Mouse (Mus musculus): ENCODE measurements around the gene Fam50a.

Fam50a gene

DNA sequence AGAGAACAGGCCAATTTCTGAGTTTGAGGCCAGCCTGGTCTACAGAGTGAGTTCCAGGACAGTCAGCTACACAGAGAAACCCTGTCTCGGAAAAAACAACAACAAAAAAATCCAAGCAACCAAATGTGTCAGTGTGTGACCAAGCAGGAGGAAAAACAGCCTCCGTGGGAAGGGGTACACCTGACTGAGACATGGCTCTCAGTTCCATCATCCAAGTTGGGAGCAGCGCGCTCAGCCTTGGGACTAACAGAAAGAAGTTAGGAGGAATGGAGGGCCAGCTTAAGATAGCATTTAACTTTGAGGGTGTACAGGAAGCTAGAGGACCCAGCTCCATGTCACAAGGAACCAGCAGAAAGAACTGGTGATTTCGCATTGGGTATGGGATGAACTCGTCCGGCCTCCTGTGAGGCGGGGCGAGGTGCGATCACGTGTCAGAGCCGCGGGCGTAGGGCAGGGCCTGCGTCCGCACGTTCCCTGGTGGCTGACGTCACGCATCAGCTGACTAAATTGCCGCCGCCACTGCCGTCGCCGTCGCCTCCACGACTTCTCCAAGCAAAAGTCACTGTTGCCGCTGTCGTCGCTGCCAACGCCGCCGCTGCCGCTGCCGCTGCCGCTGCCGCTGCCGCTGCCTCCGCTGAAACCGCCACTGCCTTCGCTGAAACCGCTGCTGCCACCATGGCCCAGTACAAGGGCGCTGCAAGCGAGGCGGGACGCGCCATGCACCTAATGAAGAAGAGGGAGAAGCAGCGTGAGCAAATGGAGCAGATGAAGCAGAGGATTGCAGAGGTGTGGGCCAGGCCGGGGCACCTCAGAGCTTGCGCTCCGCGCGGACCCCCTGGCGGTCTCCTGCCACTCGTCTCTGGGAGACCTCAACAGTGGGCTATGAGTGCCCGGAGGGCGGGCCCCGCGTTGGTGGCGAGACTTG is at the start of gene Fam50a:
TSS of gene Fam50a (plus strand) at position 494 of the 925 bp plus-strand sequence.
- CTCF ChIA-PET, result no interaction called here

DNA sequence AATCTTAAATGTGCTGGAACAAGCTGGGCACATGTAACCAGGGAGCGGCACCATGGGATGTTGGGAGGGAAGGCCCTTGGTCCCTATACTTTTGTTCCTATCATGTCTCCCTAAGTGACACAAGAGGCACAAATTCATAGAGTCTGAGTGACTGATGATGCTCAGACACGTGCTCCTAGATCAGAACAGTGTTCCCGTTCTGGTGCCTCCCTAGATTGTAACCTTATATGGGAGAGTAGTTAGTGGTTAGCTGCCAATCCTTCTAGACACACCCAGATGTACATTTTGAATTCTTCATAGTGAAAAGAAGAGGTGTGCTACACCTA is 43.1 kb upstream of the Fam50a start:
- CTCF ChIA-PET, result no interaction called here

DNA sequence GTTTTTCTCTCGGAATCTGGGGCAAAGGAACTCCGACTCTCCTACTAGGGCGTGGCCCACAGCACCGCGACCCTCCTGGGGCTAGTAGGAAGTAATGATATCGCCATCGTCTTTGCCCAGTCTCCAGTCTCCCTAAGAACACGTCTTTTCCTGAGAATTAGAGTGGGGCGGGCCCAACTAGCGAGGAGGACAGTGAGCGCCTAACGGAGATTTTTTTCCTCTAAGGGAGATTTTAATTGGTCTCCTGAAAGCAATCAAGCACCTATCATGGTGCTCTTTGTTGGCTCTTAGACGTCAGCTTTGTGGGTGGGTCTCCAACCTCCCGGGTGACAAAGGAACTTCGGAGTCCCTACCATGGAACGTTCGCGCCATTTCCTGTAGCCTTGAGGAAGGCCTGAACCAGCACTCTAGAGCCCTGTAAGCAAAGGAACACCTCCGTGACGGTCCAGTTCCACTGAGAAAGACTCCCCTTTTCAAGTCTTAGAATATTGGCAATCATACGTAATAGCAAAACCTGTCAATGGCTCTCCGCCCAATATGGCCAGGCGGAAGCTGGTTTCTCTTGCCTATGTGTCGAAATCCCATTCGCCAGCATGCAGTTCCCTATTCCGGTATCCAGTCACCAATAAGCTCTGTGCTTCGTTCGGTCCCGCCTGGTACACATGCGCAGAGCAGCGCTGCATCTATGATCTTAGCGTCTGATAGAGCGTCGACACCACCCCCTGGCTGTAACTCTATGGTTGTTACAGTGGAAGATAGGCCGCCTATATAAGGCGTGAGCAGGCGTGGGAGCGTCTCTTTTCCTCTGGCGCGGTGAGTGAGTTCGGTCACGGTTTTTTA is 42.6 kb upstream of the Fam50a start, which contains the start of gene Rpl10:
TSS of gene Rpl10 (plus strand) at position 751 of the 840 bp plus-strand sequence.
- CTCF ChIA-PET, result interaction anchor here (1.1 to 1.3 kb wide), 2 partner anchors 11 to 25 kb away, joined by 3 to 4 read pairs; no protein-coding TSS in a partner anchor

DNA sequence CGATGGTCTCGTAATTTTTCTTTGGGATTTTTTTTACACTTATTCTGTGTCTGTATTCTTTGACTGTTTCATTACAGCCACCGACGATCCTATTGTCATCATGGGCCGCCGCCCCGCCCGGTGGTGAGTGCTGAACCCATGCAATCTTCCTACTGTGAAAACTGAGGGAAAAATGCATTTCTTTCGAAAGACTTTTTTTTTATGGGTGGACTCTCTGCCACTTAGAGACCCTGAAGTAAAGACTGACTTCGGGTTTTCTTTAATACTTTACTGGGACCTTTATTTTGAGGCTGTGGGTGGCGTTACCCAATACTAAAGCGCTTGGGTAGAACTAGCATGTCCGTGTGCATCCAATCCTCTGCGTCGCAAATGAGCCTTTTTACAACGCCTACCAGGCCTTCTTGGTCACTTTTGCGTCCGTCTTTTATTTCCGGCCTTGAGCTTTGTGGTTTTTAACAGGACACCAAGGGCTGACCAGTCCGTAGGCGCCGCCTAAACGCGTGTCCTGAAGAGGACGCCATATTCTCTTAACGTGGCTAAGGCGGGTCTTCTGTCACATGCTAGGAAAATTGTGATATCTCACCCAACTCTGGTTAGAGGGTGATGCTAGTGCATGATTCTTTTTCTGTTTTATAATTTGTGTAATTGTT is 41.8 kb upstream of the Fam50a start:
- CTCF ChIA-PET, result interaction anchor here (0.6 to 1.3 kb wide), 4 partner anchors 10 to 158 kb away, joined by 3 to 4 read pairs (median 3); partner anchors contain the start of gene G6pdx

DNA sequence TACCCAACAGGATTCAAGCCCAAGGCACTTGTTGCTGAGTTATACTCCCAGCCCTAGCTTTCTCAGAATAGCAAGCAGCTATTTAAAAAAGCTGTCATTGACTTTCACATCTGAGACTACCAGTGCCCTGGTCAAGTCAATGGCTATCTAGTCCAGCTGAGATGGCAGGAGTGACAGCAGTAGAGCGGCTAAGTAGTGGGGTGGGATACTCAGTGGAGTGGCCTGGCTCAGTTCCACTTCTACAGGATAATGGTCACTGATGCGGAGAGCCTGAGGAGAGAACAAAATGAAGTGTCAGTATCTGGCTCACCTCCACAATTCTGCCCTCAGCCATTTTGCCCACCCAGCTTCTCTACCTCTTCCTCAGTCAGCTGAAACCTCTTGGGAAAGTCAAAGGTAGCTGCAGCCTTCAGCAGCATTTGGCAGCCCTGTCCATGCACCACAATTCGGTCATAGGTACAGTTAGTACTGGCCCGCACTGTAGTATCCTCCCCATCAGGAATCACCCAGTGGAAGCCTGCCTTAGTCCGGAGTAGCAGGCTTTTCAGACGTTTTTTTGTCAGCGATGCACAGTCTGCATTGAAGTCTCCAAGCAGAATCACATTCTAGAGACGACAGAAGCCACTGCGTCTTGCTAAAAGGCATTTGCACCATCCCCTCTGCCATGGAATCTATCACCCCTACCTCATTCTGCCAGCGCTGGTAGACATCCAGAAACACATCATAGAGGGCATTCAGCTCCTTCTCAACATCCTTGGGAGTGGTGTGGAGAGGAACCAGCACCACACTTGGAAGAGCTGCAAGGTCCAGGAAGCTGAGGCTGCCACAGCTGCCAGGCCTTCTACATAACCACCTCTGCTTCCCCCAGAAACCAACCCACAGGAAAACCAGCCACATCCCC is 39.2 kb upstream of the Fam50a start:
- CTCF ChIA-PET, result interaction anchor here (0.6 kb wide), 1 partner anchor 929 kb away, joined by 3 read pairs; no protein-coding TSS in a partner anchor

DNA sequence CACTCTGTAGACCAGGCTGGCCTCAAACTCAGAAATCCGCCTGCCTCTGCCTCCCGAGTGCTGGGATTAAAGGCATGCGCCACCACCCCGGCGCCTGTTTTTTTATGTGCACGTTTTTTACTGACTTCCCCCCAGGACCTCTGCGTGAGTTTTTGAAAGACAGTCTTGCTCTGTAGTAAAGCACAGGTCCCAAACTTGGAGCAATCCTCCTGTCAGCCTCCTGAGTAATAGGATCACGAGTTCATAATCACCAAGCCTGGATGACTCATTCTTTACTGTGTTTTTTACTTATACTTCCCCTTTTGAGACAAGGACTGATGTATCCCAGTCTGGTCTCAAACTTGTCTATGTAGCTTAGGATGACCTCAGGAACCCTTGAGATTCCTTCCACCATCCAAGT is 34.9 kb upstream of the Fam50a start:
- CTCF ChIA-PET, result no interaction called here

DNA sequence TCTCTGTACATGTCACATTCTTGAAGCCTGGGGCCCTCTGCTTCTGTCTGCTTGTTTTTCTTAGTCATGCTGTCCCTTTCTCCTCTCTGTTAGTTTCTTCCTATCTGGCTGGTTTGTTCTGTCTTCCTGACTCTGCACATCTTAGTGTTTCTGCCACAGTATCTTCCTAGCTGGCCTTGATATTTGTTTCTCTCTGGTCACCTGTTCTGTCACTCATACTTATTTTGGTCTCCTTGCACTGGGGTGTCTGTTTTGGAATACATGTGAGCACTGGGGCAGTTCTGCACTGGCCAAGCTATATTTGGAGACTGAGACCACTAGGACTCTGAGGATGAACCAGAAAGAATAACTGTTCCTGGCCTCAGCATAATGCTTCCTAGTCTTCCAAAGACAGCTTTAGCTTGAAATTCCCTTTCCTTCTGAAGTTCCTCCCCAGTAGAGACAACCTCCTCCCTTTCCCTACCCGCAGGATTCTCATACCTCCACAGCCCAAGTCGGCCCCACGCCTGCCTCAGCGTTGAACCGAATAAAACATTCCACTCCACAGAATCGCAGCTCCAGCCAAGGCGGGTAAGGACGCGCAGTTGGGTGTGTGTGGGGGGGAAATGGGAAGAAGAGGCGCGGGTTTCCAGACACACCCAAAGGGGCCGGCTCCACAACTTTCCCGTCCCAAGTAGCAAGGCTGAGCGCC is 31.6 kb upstream of the Fam50a start:
- CTCF ChIA-PET, result interaction anchor here (1.2 kb wide), 1 partner anchor 10 kb away, joined by 4 read pairs; the partner anchor contains the start of gene Rpl10

DNA sequence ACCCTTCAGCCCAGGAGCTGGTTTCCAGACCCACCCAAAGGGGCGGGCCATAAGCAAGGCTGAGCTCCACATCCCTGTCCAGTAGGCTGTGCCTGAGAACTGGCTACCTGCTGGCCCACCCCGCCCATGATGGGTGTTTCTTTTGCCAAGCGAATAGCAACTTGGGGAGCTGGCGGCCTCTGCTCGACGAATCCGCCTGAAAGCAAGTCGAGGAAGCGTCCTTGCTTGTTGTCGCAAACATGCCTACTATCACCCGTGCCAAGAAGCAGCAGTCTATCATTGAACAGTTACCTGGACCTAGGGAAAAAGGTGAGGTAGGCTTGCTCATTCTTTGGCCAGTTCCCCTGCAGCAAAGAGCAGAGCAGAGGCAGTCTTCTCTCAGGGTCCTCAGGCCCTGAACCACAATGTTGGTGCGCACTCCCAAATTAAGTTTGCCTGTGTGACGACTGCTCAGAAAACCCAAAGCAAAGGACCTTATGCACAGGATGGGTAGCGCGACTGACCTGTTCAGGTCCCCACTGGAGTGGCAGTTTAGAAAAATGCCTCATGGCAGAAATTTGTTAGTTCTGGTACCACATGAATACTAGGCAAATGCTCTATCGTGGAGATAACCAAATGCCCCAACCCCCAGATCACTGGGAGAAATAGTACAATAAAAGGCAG is 31.0 kb upstream of the Fam50a start, which contains the start of the genes Taz and Dnase1l1:
TSS of gene Taz (plus strand) at position 181 of the 663 bp plus-strand sequence.
TSS of gene Dnase1l1 (minus strand) at position 606 of the 663 bp plus-strand sequence.
- CTCF ChIA-PET, result interaction anchor here (1.2 kb wide), 1 partner anchor 11 kb away, joined by 4 read pairs; the partner anchor contains the start of gene Rpl10

GRCm38 (mm10) chrX:74282395-74283091 is 30.3 kb upstream of the Fam50a start:
- CTCF ChIA-PET, result no interaction called here

DNA sequence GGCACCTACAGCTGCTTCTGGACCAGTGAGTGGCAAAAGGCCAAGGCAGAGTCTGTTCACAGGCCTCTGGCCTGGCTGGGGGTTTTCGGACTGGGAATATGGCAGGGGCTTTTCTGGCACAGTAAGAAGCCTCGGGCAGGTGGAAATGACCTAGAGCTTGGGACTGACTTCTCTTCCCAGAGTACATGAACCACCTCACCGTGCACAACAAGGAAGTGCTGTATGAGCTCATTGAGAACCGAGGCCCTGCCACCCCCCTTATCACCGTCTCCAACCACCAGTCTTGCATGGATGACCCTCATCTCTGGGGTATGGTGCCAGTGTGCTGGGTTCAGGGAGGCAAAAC is 29.8 kb upstream of the Fam50a start:
- CTCF ChIA-PET, result no interaction called here

DNA sequence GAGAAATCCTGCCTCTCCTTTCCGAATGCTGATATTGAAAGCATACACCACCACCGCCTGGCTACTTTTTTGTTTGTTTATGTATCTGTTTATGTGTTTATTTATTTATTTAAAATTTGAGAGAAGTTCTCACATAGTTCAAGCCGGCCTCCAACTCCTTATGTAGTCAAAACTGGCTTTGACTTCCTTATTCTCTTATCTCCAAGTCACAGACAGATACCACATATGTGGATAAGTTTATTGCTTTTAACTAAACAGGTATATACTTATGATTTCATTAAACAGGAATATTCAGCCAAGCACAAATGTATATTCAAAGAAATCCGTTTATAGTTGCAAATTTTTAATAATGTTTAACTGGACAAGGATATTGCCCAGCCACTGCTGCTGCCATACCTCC is 19.4 kb upstream of the Fam50a start:
- CTCF ChIA-PET, result no interaction called here

DNA sequence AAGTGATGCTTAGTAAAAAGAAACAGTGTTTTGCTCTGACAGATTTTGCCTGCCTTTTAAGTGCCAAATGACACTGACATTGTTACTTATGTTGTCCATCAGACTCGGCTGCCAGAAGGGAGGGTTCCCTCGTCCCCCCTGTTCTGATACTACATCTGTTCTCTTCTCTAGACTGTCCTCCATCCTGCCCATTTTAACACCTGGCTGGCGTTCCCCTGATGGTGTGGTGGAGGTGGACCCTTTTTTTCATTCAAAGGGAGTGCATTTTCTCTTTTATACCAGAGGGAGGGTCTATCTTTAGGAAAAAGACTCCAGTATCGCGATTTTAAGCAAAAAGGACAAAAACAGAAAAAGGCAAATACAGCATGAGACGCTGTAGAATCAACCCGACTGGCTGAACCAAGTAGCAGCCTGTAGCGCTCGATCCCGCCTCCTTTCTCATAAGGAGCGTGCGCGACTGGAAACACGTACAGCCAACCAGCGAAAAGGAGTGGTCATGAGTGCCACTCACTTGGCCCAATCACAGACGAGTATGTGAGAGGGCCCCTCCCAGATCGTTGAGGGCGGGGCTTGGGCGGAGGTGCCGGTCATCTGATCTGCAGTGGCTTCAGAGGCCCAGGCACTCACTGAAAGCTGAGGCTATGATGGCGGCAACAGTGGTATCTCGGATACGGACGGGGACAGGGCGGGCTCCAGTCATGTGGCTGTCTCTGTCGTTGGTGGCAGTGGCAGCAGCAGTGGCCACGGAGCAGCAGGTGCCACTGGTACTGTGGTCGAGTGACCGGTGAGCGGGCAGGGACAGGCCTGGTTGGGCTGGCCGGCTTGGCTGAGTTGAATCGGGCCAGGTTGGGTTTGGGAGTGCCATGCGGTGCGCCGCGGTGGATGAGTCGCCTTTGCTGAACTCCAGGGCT is 16.0 kb upstream of the Fam50a start, which contains the start of gene Atp6ap1:
TSS of gene Atp6ap1 (plus strand) at position 560 of the 911 bp plus-strand sequence.
- CTCF ChIA-PET, result interaction anchor here (0.5 kb wide), 1 partner anchor 133 kb away, joined by 4 read pairs; no protein-coding TSS in a partner anchor

GRCm38 (mm10) chrX:74298348-74298747 is 14.5 kb upstream of the Fam50a start:
- CTCF ChIA-PET, result no interaction called here

GRCm38 (mm10) chrX:74299721-74300120 is 13.1 kb upstream of the Fam50a start:
- CTCF ChIA-PET, result no interaction called here

- CTCF ChIA-PET, result interaction anchor here (0.6 kb wide), 1 partner anchor 58 kb away, joined by 3 read pairs; no protein-coding TSS in a partner anchor
Measured at GRCm38 (mm10) chrX:74304867-74305700, 7.7 kb upstream of the Fam50a start, which contains the start of gene Gdi1. Gene Gdi1, plus strand, starts transcription at chrX:74304998.

DNA sequence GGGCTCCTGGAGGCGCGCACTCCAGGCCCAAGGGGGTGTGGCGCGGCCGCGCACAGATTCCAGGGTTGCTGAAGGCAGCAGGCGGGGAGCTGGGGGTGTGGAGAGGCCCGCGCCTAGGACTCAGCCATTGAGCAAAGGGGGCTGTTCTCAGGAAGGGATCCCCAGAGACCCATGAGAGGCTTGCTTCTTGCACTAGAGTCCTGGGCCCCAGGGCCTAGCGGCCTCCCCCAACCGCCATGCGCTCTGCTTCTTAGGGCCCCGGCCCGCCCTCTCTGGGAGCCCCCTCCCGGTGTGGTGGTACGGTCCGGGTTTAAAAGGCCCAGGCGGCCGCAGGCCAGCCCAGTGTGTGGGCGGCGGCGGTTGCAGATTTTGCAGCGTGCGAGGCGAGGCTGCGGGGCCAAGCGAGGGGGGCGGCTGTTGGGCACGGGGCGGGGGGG is 15.9 kb downstream of the Fam50a start, which contains the start of gene Plxna3:
TSS of gene Plxna3 (plus strand) at position 342 of the 437 bp plus-strand sequence.
- CTCF ChIA-PET, result no interaction called here
